Mouse (Mus musculus) urinary bladder, adult 18-20 months (tissue): Measurements from ENCODE around the gene BC049762.

Experiments used
- DNase-seq, 2 experiments: peaks; one replicate each; pipeline ENCODE4 v3.0.0; 2022; ENCODE audit warnings: low spot score in 2 of 2, mixed read lengths in 2 of 2

The BC049762 gene

DNA sequence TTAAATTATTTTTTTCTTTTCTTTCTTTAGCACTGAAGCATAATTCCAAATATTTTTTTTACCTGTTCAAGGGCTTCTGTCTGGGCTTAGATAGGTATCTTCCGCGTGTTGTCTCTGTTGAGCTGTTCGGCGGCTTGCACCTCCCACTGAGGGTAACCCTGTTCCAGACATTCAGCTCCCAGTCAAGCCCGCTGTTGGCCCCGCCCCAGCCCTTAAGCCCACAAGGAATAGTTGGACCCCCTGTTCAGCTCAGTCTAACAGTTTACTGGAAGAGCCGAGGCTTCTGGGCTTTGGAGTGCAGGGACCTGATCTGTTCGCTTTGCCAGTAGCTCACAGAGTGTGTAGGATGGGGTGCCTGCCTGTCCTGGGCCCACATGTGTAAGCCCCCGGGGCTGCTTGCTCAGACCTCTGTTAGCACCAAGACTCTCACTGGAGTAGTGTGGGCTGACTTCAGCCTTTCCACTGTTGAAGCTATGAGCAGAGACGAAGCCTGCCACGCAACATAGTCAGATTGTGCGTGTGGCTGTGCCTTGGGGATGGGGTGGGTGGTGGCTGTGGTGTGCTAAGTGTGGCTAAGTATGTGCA lies 43.4 kb downstream of the BC049762 start:
- DNase-seq = no peak

DNA sequence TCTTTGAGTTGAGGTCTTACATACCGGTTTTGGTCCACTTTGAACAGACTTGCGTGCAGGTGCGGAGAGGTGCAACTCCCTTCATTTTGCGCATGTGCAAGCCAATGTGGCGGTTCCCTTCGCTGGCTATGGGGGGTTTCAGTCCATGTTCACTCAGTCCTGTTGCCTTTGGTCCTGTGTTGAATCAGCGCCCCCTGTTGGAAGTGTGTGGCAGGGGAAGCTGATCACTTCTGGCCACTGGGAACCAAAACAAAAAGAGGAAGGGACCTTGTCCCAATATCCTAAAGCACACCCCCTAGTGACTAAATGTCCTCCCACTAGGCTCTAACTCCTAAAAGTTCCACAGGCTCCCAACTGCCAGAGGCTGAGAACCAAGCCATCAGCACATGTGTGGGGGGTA lies 48.8 kb downstream of the BC049762 start:
- no peak for DNase-seq

- no peak for DNase-seq
Observed at GRCm38 (mm10) chr11:51211426-51211825, 51.4 kb downstream of the BC049762 start.

DNA sequence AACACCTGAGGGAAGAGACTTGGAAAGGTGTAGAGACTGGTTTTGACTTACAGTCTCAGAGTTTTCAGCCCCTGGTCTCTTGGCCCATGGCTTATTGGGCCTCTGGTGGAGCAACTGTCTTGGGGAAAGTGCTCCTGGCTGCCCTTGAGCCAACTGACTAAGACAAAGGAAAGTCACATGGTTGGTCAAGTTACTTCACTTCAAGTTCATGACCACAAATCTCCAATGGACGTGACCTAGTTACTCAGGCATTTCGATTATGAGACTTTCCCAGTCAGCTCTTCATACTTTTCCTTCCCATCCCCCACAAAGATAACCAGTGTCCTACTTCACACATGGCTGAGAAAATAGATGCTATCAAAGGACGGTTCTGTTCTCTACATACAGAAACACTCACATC lies 55.1 kb downstream of the BC049762 start:
- no peak for DNase-seq
